Mouse (Mus musculus) embryonic facial prominence, embryonic 11.5 days (tissue): Measurements from ENCODE around the gene Stard13. TPM values are rescaled to one million over a fixed set of nuclear protein-coding genes. Genes with fewer than 3 reads are reported as not detected.

Source experiments
- ATAC-seq: fragments of 200-750 bp; cut with Nextera tagmentation; replicated peaks from 2 replicates; pipeline ENCODE4 v1.8.0; 2017; ENCODE audit warnings: low read depth; ENCODE audit not compliant: insufficient number of reproducible peaks, low FRiP score, low TSS enrichment
- DNase-seq: peaks from one replicate; pipeline ENCODE4 v3.0.0-alpha.2; 2015; ENCODE audit warnings: low spot score
- H3K27ac ChIP-seq: fragments of 300-500 bp; sonication (generic); replicated peaks from 2 replicates; pipeline ENCODE4 v1.5.1; 2014; ENCODE audit warnings: mild to moderate bottlenecking, low read depth, low read length, control low read depth
- H3K27me3 ChIP-seq: fragments of 300-500 bp; sonication (generic); 2 replicates; pipeline ENCODE4 v1.6.1; 2014; ENCODE audit warnings: mild to moderate bottlenecking, low read length, moderate library complexity, mixed read lengths; ENCODE audit not compliant: control insufficient read depth, insufficient read depth
- H3K36me3 ChIP-seq: fragments of 300-500 bp; sonication (generic); replicated peaks from 2 replicates; pipeline ENCODE4 v1.6.1; 2014; ENCODE audit warnings: low read depth, mild to moderate bottlenecking, low read length, moderate library complexity, mixed read lengths; ENCODE audit not compliant: control insufficient read depth, insufficient read depth
- H3K4me1 ChIP-seq: fragments of 300-500 bp; sonication (generic); 2 replicates; pipeline ENCODE4 v1.6.1; 2014; ENCODE audit warnings: low read length, mixed read lengths; ENCODE audit not compliant: control insufficient read depth, insufficient read depth
- H3K4me2 ChIP-seq: fragments of 300-500 bp; sonication (generic); 2 replicates; pipeline ENCODE4 v1.6.1; 2014; ENCODE audit warnings: low read depth, mild to moderate bottlenecking, control low read depth, low read length, moderate library complexity
- H3K4me3 ChIP-seq: fragments of 300-500 bp; sonication (generic); 2 replicates; pipeline ENCODE4 v1.5.1; 2014; ENCODE audit warnings: low read depth, low read length, control low read depth
- H3K9ac ChIP-seq: fragments of 300-500 bp; sonication (generic); replicated peaks from 2 replicates; pipeline ENCODE4 v1.6.1; 2014; ENCODE audit warnings: mild to moderate bottlenecking, control low read depth, low read length
- H3K9me3 ChIP-seq: fragments of 300-500 bp; sonication (generic); replicated peaks from 2 replicates; pipeline ENCODE4 v1.6.1; 2016; ENCODE audit warnings: mild to moderate bottlenecking, low read length, inconsistent platforms, mixed read lengths; ENCODE audit not compliant: control insufficient read depth
- WGBS: fragments of 180-500 bp; shearing (Covaris S2); extraction: QIAGEN DNeasy Blood & Tissue Kit; methylation state at CpG from one replicate; pipeline ENCODE4 v1.1.7; 2014; 5-methylcytosine and 5-hydroxymethylcytosine counted together
- polyA plus RNA-seq: library from polyadenylated mRNA; unstranded; fragments of >200 nt; fragmentation: Nextera tagmentation; extraction: Ambion mirVana; gene quantifications from 2 replicates; pipeline ENCODE4 v1.2.1, GENCODE M21; 2014

Gene Stard13
- polyA plus RNA-seq, 1 experiment from 2014 or later: 3.4 TPM

- WGBS: 79% methylated on average over 2 of the region's 2 CpGs
- no peaks in the 10 kb centered on the region for H3K36me3 ChIP-seq
- no peaks in the 10 kb centered on the region for H3K4me1 ChIP-seq
- H3K9me3 ChIP-seq: no peaks in the 10 kb centered on the region
- H3K27me3 ChIP-seq: no peaks in the 10 kb centered on the region
- H3K27ac ChIP-seq: no peak overlapping the region
- no peak overlapping the region for H3K4me2 ChIP-seq
- DNase-seq (no peak), ATAC-seq (no peak)
- H3K4me3 ChIP-seq: no peak overlapping the region
- no peak overlapping the region for H3K9ac ChIP-seq
Measured at GRCm38 (mm10) chr5:151069569-151069968, 164.1 kb downstream of the Stard13 start.

GRCm38 (mm10) chr5:151066016-151066415 lies 167.6 kb downstream of the Stard13 start:
- no peak overlapping the region for H3K9ac ChIP-seq
- no peak for ATAC-seq

GRCm38 (mm10) chr5:151065228-151065627 lies 168.4 kb downstream of the Stard13 start:
- ATAC-seq (no peak), DNase-seq (no peak)
- Histone ChIP-seq H3K9ac (no peak overlapping the region), H3K27me3 (no peaks in the 10 kb centered on the region), H3K36me3 (no peaks in the 10 kb centered on the region), H3K4me2 (no peak overlapping the region), H3K27ac (no peak overlapping the region), H3K4me3 (no peak overlapping the region), H3K4me1 (no peaks in the 10 kb centered on the region), H3K9me3 (no peaks in the 10 kb centered on the region)
- 89% methylated on average over 1 of the region's 1 CpGs for WGBS

More at GRCm38 (mm10) chr5:151066016-151066415, 167.6 kb downstream of the Stard13 start:
- H3K27ac ChIP-seq: no peak overlapping the region
- no peaks in the 10 kb centered on the region for H3K36me3 ChIP-seq
- no peak overlapping the region for H3K4me3 ChIP-seq
- DNase-seq: no peak
- H3K27me3 ChIP-seq: no peaks in the 10 kb centered on the region
- H3K4me1 ChIP-seq: no peaks in the 10 kb centered on the region
- no peaks in the 10 kb centered on the region for H3K9me3 ChIP-seq
- WGBS: 88% methylated on average over 5 of the region's 5 CpGs
- H3K4me2 ChIP-seq: no peak overlapping the region

GRCm38 (mm10) chr5:151061942-151062341 lies 171.7 kb downstream of the Stard13 start:
- Histone ChIP-seq H3K27me3 (no peaks in the 10 kb centered on the region), H3K9ac (no peak overlapping the region), H3K36me3 (no peaks in the 10 kb centered on the region), H3K4me1 (no peaks in the 10 kb centered on the region), H3K27ac (no peak overlapping the region), H3K4me3 (no peak overlapping the region), H3K4me2 (no peak overlapping the region), H3K9me3 (no peaks in the 10 kb centered on the region)
- WGBS: 89% methylated on average over 2 of the region's 2 CpGs
- ATAC-seq: no peak
- no peak for DNase-seq

GRCm38 (mm10) chr5:151060476-151060875 lies 173.2 kb downstream of the Stard13 start:
- DNase-seq (no peak), ATAC-seq (no peak)
- Histone ChIP-seq H3K9me3 (no peaks in the 10 kb centered on the region), H3K9ac (no peak overlapping the region), H3K4me1 (no peaks in the 10 kb centered on the region), H3K4me2 (no peak overlapping the region), H3K27ac (no peak overlapping the region), H3K27me3 (no peaks in the 10 kb centered on the region), H3K36me3 (no peaks in the 10 kb centered on the region), H3K4me3 (no peak overlapping the region)
- 58% methylated on average over 12 of the region's 12 CpGs for WGBS

- no peak overlapping the region for H3K4me2 ChIP-seq
- no peaks in the 10 kb centered on the region for H3K27me3 ChIP-seq
- H3K9me3 ChIP-seq: no peaks in the 10 kb centered on the region
- H3K9ac ChIP-seq: no peak overlapping the region
- H3K4me3 ChIP-seq: no peak overlapping the region
- WGBS: 79% methylated on average over 5 of the region's 5 CpGs
- no peak for ATAC-seq
- H3K27ac ChIP-seq: no peak overlapping the region
- DNase-seq: no peak
- H3K4me1 ChIP-seq: no peaks in the 10 kb centered on the region
- no peaks in the 10 kb centered on the region for H3K36me3 ChIP-seq
Measured at GRCm38 (mm10) chr5:151059772-151060171, 173.9 kb downstream of the Stard13 start.

- Histone ChIP-seq H3K27ac (no peak overlapping the region), H3K4me2 (no peak overlapping the region), H3K4me3 (no peak overlapping the region), H3K27me3 (no peaks in the 10 kb centered on the region), H3K36me3 (no peaks in the 10 kb centered on the region), H3K9me3 (no peaks in the 10 kb centered on the region), H3K4me1 (no peaks in the 10 kb centered on the region), H3K9ac (no peak overlapping the region)
- DNase-seq (no peak), ATAC-seq (no peak)
- 90% methylated on average over 10 of the region's 10 CpGs for WGBS
Measured at GRCm38 (mm10) chr5:151059352-151059751, 174.3 kb downstream of the Stard13 start.

- H3K36me3 ChIP-seq: no peaks in the 10 kb centered on the region
- no peak for DNase-seq
- H3K4me2 ChIP-seq: no peak overlapping the region
- H3K4me1 ChIP-seq: no peaks in the 10 kb centered on the region
- H3K27me3 ChIP-seq: no peaks in the 10 kb centered on the region
- ATAC-seq: no peak
- no peak overlapping the region for H3K27ac ChIP-seq
- 97% methylated on average over 5 of the region's 5 CpGs for WGBS
- H3K4me3 ChIP-seq: no peak overlapping the region
- H3K9ac ChIP-seq: no peak overlapping the region
- H3K9me3 ChIP-seq: no peaks in the 10 kb centered on the region
Measured at GRCm38 (mm10) chr5:151057716-151058115, 175.9 kb downstream of the Stard13 start.
